Mouse (Mus musculus) frontal cortex, postnatal 36 days (tissue): ENCODE measurements around the gene Rhobtb1.

Experiments
- DNase-seq, 2 experiments: peaks; one replicate each; pipeline ENCODE4 v3.0.0; 2022; ENCODE audit warnings: low spot score in 2 of 2

Rhobtb1 gene

DNA sequence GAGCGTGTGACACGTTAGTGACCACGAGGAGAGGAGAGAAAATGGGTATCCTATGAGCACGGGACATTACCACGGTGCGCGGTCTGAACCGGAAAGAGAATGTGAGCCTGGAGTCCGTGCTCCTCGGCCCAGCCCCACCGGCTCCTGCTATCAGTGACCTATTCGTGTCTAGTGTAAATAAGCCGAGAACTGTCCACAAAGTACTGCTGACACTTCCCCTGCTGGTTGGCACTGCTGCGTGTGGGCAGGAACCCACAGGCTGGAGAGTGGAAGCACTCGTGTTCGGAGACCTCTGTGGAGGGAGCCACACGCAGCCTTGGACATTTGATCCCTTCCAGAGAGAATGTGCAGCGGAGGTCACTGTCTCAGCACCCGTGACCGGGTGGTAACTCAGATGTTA, at the start of gene Rhobtb1:
TSS of gene Rhobtb1 (plus strand) at position 390 of the 400 bp plus-strand sequence.
- DNase-seq, result no peak

DNA sequence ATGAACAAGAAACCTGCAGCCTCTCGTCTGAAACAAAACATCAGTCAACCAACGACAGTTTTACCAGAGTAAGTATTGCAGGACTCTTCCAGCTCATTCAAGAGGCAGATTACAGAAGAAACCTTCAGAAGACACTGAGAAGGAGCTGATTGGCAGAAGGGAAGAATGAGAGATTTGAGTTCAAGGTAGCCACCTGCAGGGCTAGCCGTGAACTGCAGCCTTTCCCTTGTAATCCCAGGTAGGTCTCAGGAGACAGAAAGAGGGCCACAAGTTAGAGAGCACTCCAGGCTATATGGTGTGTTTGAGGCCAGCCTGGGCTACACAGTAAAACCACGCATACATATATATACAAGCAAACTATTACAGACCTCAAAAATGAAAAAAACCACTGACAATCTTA, 49.2 kb upstream of the Rhobtb1 start:
- peak; percentile 41 to 71 for DNase-seq

DNA sequence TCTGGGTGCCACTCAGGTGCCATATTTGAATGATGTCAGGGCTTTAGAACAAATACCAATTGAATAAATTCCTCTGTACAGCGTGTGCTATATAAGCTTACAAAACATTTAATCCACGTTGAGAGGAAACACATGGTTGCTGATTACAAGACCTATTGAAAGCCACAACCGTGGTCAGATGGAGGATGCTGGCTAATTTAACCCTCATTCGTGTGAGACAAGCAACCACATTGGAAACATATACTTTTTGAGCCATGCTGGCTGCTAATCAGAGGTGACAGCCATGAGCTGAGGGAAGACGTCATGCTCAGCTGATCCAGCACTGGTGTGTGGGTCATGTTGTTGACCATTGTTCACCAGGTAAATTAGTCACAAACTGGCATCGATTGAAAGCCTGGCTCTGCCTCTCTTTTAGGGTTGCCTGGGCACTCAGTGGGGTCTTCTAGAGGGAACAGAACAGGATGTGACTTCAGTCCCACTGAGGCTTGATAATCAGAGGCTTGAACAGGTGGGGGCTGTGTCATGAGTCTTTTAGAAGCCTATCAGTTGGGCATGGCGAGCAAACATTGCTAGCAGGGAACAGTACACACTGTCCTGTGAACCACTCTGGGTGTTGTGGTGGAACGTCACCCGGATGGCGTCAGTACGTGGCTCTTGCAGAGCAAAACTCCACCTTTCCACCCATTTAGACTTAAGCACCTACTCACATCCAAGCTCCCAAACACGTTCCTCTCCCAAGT, 46.9 kb upstream of the Rhobtb1 start:
- no peak for DNase-seq

DNA sequence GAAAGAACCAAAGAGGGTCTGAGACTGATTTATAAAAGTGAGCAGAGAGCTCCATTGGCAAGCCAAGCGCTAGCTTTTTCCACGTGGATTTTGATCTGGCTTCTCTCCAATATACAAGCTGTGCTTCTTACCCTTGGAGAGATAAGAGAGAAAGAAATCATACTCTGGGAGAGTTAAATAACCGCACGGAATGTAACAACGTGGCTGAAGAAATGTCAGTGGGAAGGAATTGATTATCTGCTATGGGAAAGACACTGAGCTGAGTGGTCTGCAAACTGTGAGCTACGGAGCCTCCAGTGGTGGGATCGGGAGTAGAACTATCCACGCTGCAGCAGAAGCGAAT, 46.4 kb upstream of the Rhobtb1 start:
- no peak for DNase-seq

DNA sequence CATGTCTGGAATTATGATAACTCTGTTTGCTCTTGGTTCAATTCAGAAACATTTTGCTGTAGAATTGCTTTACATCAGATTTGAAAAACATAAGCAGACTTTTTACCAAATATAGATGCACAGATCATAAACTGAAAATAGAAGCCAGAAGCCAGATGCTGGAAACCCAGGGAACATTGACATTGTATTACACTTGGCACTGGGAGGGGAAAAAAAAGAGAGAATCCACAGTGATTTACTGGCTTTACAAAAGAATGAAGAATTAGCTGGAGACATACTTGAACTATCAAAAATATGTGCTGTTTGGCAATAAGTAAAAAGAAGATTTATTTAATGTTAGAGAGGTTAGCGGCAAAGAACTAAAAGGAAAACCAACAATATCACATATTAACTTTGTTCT, 44.4 kb upstream of the Rhobtb1 start:
- no peak for DNase-seq

DNA sequence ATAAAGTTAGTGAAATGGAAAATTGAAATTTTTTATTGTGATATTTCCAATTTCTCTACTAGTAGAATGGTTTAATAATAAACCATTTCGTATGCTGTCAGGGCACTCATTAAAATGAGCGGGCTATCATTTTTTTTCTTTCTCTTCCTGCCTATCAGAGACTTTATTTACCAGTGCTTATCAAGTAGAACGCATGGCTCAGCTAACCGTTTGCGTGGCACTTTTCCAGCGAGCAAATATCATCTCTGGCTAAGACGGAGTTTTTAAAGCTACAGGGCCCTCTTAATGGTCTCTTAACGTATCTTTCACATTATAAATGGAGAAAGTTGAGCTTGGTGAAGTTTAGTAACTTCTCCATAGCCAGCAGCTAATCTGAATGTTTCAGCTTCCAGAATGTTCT, 44.0 kb upstream of the Rhobtb1 start:
- DNase-seq, result no peak

DNA sequence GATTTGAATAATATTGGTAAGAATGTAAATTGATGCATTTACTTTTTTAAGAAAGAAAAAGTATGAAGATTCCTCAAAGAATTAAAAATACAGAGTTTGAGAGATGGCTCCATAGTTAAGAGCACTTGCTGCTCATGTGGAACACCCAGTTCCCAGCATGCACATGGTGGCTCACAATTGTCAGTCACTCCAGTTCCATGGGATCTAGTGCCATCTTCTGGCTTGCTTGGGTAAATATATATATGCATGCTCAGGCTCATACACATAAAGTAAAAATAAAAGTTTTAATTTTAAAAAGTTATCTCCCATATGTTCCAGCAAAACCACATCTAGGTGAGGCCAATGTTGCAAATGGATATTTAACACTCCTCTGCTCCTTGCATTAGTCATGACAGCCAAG, 36.9 kb upstream of the Rhobtb1 start:
- DNase-seq, result no peak

DNA sequence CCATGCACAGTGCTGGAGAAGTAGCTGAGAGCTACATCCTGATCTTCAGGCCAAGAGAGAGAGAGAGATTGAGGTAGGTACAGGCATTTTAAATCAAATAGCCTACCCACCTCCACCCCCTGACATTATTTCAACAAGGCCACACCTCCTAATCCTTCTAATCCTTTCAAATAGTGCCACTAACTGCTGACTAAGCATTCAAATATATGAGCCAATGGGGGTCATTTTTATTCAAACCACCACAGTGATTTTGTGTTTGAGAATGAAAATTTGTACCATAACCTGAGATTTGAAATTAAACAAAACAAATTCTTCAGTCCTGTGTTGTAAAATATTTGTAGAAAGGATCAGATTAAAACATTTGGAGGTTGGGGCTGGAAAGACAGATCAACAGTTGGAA, 33.2 kb upstream of the Rhobtb1 start:
- DNase-seq, result no peak

DNA sequence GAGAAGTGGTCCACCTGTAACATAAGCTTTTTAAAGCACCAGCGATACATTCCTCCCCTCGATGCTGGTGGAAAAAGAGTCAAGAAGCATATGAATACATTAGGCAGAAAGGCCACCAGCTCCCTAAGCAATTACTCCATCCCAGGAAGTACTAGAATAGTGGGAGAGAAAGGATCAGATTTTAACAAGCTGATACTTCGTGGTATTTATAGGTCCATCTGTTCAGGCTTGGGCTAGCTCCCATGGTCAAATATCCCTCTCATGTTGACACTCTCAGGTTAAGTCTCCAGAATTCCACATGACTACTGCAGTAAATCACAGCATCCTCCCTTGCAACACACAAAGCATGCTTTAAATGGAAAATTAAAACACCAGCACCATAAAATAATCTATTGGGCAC, 32.3 kb upstream of the Rhobtb1 start:
- DNase-seq, result no peak

DNA sequence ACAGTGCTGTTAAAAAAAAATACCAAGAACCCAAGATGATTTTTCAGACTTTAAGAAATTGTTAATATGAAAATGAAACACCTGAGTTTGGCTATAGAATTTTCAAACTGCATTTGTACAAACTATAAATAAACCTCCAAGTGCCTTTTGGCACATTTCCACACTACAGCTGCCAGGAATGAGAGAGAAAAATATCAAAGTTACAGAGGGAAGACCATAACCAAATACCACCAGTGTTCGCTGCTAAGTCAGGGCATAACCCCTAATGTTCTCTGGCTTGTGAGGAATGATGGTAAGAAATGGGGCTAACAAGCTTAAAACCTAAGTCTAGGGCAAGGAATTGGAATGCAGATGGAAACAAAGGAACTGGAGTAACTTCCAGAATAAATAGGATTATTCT, 31.8 kb upstream of the Rhobtb1 start:
- no peak for DNase-seq

DNA sequence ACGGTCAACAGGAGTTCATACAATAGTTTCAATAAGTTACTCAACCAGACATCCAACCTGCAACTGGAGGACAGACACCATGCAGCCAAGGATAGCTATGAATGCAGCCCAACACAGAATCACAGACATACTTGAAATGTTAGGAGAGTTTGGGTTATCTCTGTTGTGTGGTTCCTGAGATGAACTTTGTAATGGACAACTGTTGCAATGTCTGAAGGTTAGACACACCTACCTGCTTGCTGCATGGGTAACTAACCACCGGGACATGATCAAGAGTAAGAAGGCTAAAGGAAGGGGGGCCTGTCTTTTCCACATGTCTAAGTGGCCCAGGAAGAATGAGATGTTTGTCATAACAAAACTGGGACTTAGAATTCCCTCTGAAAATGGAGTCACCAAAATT, 24.7 kb upstream of the Rhobtb1 start:
- DNase-seq, result no peak

DNA sequence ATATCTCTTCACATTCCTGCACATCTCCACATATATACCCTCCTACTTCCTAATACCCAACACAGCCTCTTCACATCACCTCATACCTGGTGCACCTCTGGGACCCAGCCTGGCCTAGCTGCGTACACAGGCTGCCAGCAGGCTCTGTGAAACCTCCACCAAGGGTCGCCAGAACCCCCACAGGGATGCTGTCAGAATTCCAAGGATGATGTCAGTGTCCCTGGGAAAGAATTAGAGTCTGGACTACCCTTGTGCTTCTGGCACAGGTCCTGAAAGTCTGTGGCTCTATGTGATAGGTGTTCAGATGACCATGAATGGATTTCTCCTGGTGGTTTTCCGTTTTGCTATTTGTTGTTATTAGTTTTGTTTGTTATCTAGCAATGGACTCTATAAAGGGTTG, 22.7 kb upstream of the Rhobtb1 start:
- no peak for DNase-seq

DNA sequence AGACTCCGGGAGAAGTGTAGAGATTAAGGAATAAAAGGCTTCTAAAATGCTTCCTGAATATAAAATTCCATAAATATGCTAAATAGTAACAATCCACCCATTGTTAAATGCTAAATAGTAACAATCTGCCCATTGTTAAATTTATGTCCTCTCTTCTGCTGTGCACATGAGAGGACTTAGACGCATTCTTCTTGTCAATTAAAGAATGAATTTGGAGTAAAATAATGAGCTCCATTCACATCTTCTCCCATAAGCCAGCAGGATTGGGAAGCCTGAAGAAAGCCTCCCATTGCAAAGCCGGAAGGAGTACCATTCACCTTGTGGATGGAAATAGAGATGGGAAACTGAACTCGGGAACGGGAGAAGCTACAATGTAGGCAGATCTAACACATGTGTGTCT, 20.6 kb upstream of the Rhobtb1 start:
- no peak for DNase-seq

DNA sequence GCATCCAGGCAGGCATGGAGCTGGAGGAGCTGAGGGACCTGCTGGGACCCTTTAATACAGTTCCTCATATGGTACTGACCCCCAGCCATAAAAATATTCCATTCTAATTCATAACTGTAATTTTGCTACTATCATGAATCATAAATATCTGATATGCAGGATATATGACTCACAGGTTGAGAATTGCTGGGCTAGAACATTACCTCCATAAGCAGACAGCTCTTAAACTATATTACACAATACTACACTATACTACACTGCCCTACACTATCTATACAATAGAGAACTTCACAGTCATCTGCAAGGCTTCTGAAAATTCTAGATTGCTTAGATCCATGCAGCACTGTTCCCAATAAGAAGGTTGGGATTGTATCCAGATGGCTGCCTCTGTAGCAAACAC, 16.9 kb upstream of the Rhobtb1 start:
- DNase-seq, result no peak

DNA sequence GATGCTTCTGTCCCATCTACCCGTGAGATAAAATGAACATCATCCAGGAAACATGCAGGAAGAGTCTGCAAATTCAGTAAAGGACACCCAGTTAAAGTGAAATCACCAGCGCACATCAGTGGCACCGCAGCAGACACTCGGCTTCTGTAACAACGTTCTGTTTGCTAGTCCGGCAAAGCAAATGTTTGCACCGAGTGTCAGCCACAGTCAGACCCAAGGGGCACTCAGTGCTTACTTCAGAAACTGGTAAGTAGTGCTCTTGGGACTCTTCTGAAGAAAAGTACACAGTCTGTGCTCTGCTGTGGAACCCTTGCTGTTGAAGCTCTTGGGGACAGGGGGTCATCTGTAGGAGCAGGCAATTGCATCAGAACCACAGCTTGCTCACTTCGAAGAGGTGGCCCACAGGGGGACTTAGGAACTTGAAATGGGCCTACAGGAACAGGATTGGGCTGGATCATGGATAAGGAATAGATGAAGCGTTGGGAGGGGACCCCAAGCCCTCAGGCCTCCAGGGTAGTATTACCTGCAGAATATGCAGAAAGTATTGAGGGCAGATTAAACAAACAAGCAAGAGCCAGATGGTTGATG, 14.9 kb upstream of the Rhobtb1 start:
- no peak for DNase-seq

DNA sequence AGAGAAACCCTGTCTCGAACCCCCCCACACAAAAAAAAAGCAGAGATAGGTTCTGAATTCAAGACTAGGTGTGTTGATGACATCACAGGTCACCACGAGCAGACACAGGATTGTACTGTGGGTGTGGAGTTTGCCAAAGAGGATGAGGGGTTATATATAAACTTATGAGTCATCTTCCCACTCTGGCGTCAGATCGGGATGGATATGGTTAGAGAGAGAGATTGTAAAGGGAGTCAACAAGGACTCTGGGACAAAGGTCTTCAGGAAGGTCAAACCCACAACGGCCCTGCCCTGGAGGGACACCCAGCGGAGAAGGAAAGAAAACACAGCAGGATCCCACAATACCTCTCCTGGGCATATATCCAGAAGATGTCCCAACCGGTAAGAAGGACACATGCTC, 2.0 kb upstream of the Rhobtb1 start:
- no peak for DNase-seq

DNA sequence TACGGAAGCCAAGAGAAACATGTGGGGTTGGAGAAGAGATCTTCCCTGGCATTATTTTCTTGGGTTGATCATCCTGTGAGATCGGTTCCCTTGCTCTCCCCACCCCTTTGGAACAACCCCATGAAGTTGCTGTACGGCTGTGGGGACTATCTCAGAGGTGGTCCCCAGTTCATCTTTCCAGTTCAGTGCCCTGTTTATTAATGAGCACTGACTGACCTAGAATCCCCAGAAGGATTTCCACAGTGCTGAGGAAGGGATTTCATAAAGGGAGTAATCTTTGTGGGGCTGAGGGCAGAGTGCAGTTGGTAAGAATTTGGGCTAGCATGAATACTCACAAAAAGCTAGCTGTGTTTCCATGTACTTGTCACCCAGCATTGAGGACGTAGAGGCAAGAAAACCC, 1.7 kb downstream of the Rhobtb1 start:
- no peak for DNase-seq

DNA sequence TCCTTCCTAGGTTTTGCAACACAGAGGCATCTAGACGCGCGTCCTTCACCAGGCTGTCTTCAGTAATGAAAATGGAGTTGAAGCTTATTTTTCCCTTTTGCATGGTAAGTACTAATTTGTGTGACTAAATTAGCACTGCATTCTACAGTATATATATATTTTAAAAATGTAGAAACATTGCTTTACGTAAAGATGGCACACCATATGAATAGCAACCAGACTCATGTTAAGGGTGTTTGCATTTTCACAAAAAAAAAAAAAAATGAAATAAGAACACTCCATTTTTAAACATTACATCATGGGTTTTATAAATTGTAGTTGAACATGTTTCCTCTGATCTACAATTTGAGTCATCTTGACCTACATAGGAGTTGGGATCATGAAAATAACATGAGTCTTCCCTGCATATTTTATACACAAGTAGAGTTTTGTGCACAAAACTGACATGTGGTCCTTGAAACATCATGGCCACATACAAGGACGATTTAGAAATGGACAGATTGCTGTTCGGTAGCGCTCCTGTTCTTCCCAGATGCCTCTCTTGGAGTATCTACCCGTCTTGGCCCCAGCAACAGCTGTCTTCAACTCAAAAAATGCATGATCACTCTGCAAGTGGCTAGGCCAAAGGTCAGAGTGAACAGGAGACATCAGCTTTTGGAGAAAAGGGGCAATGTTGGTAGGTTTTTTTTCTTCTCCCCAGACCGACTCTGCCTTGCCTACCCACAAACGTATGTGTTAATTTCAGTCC, 4.4 kb downstream of the Rhobtb1 start:
- no peak for DNase-seq

DNA sequence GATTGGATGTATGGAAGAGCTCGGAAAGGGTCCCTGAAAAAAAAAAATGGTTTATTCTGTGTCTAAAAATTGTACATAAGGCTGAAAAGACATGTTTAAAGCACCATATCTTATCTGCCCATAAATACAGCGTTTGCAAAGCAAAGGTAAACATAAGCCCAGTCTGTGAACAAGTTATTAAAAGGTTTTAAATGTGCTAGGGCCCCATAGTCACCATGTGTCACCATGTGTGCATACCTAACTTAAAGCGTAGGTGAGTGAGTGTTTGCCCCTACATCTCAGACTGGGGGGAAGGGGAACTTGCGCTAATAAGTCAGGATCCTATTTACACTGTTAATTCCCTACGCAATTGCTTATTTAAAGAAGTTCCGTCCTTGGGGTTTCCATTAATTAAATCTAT, 5.2 kb downstream of the Rhobtb1 start:
- DNase-seq, result no peak

DNA sequence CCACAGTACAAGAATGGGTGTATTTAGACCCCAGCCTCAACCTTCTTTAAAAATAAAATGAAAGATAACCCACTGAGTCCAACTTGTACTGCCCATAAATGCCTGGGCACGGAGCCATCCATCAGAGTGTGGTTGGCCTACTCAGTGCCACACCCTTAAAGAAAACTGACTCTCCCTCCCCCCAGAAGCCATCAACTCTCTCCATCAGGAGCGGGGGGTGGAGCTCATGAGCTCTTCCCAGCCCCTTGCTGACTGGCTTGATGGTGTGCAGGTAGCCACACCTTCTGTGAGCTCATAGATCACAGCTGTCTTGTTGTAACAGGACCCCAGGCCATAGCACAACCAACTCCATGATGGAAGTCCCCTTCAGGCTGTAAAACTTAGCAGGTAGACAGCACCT, 6.2 kb downstream of the Rhobtb1 start:
- DNase-seq, result no peak

DNA sequence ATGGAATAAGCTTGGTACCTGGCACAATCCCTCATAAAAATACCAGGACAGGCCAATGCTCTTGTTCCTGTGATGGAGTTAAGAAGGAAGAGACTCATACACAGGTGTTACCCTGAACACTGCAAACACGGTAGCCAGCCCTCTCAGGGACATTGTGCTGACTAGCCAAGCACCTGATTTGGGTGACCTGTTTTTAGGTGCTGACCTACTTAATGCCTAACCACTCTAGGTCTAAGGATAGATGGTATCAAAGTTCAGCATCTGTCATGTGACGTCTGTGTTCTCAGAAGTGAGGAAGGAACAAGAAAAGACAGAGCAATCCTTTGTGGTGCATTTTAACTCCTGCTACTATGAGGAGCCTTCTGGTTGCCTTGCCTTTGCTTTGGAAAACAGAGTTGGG, 9.6 kb downstream of the Rhobtb1 start:
- DNase-seq, result no peak

DNA sequence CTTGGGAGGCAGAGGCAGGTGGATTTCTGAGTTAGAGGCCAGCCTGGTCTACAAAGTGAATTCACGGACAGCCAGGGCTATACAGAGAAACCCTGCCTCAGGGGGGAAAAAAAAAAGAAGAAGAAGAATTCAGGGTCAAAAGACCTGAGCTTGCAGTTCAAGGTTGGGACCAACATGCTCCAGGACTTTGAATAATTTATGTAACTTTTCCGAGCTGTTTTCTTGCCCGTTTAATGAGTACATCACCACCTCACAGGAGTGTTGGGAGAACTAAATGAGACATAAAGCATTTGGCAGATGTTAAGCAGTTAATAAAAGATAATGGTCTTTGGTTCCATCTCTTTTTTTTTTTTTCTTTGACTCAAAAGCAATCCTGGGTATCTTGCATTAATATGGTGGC, 10.3 kb downstream of the Rhobtb1 start:
- DNase-seq, result no peak

DNA sequence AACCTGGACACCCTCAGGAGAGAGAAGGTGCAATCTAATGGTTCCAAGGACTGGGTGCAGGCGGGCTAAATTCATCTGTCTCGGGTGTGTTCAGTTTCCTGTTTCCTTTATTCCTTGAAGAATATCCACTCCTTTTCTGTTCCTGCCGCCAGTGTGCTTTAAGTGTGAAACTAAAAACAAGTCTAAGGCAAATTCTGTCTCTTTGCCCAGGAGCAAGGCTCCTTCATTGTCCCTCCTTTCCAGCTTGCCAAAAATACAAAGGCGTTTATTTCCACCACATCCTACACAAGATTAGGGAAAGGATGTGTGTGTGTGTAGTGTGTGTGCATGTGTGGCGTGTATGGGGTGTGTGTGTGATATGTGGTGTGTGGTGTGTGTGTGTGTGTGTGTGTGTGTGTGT, 11.3 kb downstream of the Rhobtb1 start:
- no peak for DNase-seq
